8 mouse cellular contexts compared by ENCODE assay signal in genomic region chr12:83411721-83412521, GRCm38 (mm10).
DNase-seq lines count a peak whose midpoint lies in the region; ATAC-seq and TF ChIP-seq lines count a peak whose summit lies in the region.

No protein-coding gene starts in this region.

- intact Hi-C loops in heart, postnatal 25 days (cut with DNase I), result loop anchor here (5.0 kb wide), 1 partner anchor 75 kb away; the partner anchor contains the start of gene Dpf3

- no peak overlapping the region; the same call in 1 of the 2 replicates for H3K9ac ChIP-seq in midbrain, postnatal 0 days (replicated peaks; ENCODE audit: low read length, poor library complexity, severe bottlenecking)
- no peak overlapping the region for H3K9ac ChIP-seq in kidney, embryonic 15.5 days
- H3K9ac ChIP-seq in kidney, embryonic 14.5 days (ENCODE audit: low read depth, low read length), result no peak overlapping the region

- H3K27ac ChIP-seq in midbrain, postnatal 0 days (ENCODE audit: low read depth, low read length), result peak overlapping the region; percentile 59; the same call in 1 of the 2 replicates
- no peak overlapping the region for H3K27ac ChIP-seq in kidney, embryonic 15.5 days
- H3K27ac ChIP-seq in kidney, embryonic 14.5 days (ENCODE audit: low read depth, low read length), result no peak overlapping the region

- H3K4me1 ChIP-seq in midbrain, postnatal 0 days (ENCODE audit: insufficient read depth, low read length), result peaks cover 10% of the 10 kb centered on the region; the same call in 1 of the 2 replicates
- H3K4me1 ChIP-seq in kidney, embryonic 15.5 days, result peaks cover 12% of the 10 kb centered on the region
- H3K4me1 ChIP-seq in kidney, embryonic 14.5 days (ENCODE audit: control insufficient read depth, insufficient read depth, low read length), result no peaks in the 10 kb centered on the region

- no peaks in the 10 kb centered on the region for H3K9me3 ChIP-seq in midbrain, postnatal 0 days (ENCODE audit: low read length)
- H3K9me3 ChIP-seq in kidney, embryonic 15.5 days (replicated peaks), result no peaks in the 10 kb centered on the region
- H3K9me3 ChIP-seq in kidney, embryonic 14.5 days (ENCODE audit: control insufficient read depth, low read length), result no peaks in the 10 kb centered on the region

- no peaks in the 10 kb centered on the region for H3K27me3 ChIP-seq in midbrain, postnatal 0 days (ENCODE audit: insufficient read depth, low read length)
- no peaks in the 10 kb centered on the region for H3K27me3 ChIP-seq in kidney, embryonic 15.5 days
- H3K27me3 ChIP-seq in kidney, embryonic 14.5 days (ENCODE audit: control insufficient read depth, insufficient read depth, low read length), result no peaks in the 10 kb centered on the region

- H3K36me3 ChIP-seq in midbrain, postnatal 0 days (ENCODE audit: insufficient read depth, low read length), result no peaks in the 10 kb centered on the region
- no peaks in the 10 kb centered on the region for H3K36me3 ChIP-seq in kidney, embryonic 15.5 days
- H3K36me3 ChIP-seq in kidney, embryonic 14.5 days (ENCODE audit: control insufficient read depth, insufficient read depth, low read length), result no peaks in the 10 kb centered on the region

- H3K4me3 ChIP-seq in midbrain, postnatal 0 days (ENCODE audit: low read depth, low read length), result no peak overlapping the region
- no peak overlapping the region for H3K4me3 ChIP-seq in kidney, embryonic 15.5 days (replicated peaks)
- no peak overlapping the region for H3K4me3 ChIP-seq in kidney, embryonic 14.5 days (ENCODE audit: low read length)

- peak; percentile 47; the same call in 1 of the 2 replicates for ATAC-seq in midbrain, postnatal 0 days (ENCODE audit: low FRiP score)
- ATAC-seq in kidney, embryonic 15.5 days (replicated peaks; ENCODE audit: low FRiP score), result no peak
- no peak for ATAC-seq in kidney, embryonic 14.5 days (ENCODE audit: low FRiP score, low TSS enrichment)

- peak; percentile 34 for DNase-seq in adrenal gland, adult 8-10 months
- peak; percentile 50 to 66 for DNase-seq in adrenal gland, postnatal 36 days
- DNase-seq in frontal cortex, postnatal 14 days (ENCODE audit: low spot score in 2 of 2), result peak; percentile 31 to 36
- peak; percentile 24 for DNase-seq in heart, postnatal 25 days (ENCODE audit: low spot score)
- DNase-seq in midbrain, postnatal 0 days (ENCODE audit: low spot score), result peak; percentile 68
- no peak for DNase-seq in natural killer cell, adult 2 months (ENCODE audit: low spot score in 2 of 2)

- no peak for TF ChIP-seq CTCF in midbrain, postnatal 0 days (IDR thresholded peaks at IDR 0.05)

- H3K4me2 ChIP-seq in midbrain, postnatal 0 days (ENCODE audit: low read depth, low read length, poor library complexity, severe bottlenecking), result no peak overlapping the region
- no peak overlapping the region for H3K4me2 ChIP-seq in kidney, embryonic 15.5 days
- H3K4me2 ChIP-seq in kidney, embryonic 14.5 days (replicated peaks; ENCODE audit: low read depth, low read length), result no peak overlapping the region

- WGBS in midbrain, postnatal 0 days, result 52% methylated on average over 17 of the region's 17 CpGs
- 59% methylated on average over 17 of the region's 17 CpGs for WGBS in kidney, embryonic 15.5 days
- WGBS in kidney, embryonic 14.5 days, result 67% methylated on average over 17 of the region's 17 CpGs

Comparison
In these comparisons a context has a peak if more than half of its experiments do, and no peak if none do; other contexts are left out.
1. DNase-seq: peak in adrenal gland, adult 8-10 months (single experiment), adrenal gland, postnatal 36 days (2 of 2), frontal cortex, postnatal 14 days (2 of 2), heart, postnatal 25 days (single experiment) and midbrain, postnatal 0 days (single experiment); none in natural killer cell, adult 2 months (0 of 2).